Mouse (Mus musculus): Measurements from ENCODE around the gene Sprr2i.

DNA sequence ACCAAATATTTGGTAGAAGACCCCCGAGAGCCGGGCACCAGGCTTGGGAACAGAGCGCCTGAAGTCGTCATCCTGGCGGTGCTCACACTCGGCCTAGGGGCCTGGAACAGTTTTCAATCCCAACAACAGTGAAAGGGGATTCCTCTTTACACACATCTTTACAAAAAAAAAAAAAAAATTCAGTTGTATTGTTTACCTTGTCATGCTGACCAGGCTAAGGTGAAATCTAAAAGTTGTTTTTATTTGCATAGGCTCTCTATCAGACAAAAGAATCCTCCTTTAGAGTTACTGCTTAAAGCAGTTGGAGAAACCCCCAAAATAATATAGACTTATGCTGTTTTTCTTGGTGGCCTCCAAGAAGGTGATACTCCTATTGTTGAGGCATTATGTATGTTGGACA lies 21.5 kb downstream of the Sprr2i start, which contains the start of gene Gm9774:
- TF ChIP-seq CTCF (IDR thresholded peaks at IDR 0.05; ENCODE audit: low read depth) (no peak), EP300 (optimal IDR thresholded peaks at IDR 0.05) (no peak)
